Mouse (Mus musculus) gastrocnemius, postnatal 10 days (tissue): ENCODE measurements around the gene Map3k5. TPM values are rescaled to one million over a fixed set of nuclear protein-coding genes. Genes with fewer than 3 reads are reported as not detected.
A peak's percentile ranks its signal among the peaks of the same experiment; 100 is the strongest.

Experiments used
- DNase-seq: peaks from one replicate; pipeline ENCODE4 v3.0.0; 2021; ENCODE audit warnings: mixed read lengths
- total RNA-seq, 2 experiments: library from RNA; stranded (reverse); gene quantifications; 2 replicates each; pipeline ENCODE4 v1.2.3; 2021

Map3k5 gene
- total RNA-seq, 2 experiments from 2014 or later = 9.5 to 10.3 TPM

DNA sequence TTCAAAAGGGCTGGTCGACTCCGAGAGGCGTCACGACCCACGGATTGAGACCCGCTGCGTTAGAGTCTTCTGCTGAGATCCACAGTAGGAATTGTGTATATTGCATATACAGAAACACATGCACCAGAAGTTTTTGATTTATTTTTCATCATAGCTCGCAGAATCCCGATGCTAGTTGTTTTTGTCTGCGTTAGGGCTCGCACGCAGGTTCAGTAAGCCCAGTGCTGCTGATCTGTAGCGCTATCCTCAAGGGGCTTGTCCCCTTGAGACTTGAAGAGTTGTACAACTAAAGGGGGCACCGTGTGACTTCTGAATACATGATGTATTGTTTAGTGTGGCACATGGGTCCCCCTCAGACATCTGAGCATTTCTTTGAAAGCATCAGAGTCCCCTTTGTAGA lies 172.8 kb downstream of the Map3k5 start:
- no peak for DNase-seq

DNA sequence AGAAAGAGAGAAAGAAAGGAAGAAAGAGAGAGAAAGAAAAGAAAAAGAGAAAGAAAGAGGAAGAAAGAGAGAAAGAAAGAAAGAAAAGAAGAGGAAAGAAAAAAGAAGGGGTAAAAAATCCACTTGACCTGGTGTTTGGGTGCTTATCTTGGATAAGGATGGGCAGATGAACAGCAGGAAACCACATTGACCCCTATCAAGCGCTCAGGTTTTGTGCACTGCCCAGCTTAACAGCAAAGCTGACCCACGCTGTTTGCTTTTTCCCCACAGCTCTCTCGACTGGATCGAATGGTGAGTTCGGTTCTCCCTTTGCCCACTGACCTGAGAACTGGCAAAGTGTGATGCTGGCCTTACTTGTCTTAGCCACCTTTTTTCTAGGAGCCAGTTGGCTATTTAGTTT lies 177.2 kb downstream of the Map3k5 start:
- DNase-seq = no peak

DNA sequence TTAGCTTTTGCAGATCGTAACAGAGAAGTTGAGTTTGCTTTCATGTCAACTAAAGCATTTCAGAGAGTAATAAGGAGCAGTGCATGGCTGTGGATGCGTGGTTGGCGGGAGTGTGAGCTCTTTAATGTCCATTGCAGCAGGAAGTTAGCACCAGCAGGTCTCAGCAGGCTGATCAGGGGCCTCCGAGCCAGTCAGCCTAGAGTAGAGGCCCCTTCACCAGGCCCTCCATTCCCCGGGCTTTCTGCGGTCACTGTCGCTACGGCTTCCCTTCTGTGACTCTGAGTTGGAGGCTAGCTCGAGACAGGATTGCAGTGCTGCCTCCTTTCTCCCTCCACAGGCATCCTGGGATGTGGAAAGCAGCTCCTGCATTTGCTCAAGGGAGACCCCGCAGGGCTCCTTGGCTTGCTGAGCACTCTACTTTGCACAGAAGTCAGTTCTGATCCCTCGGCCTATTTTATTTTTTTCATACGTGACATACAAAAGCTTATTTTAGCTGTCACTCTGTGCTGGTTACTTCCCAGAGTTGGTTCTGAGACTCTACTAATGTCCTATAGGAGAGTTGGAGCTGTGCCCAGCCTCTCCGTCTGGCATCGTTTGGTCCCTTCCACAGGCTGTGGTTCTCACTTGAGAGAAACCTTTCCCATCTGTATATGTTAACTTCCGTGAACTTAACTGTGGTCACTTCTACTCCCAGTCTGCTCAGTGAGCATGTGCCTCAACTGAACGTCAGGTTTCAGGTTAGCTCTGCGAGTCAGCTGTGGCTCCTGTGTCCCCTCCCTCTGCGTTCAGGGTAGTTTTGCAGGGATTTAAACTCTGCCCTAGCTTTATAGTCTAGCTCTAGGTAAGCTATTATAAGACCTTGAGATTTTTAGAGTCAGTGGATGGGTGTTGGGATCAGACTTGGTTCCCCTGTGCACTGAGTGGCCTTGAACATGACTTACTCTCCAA lies 178.0 kb downstream of the Map3k5 start:
- no peak for DNase-seq

DNA sequence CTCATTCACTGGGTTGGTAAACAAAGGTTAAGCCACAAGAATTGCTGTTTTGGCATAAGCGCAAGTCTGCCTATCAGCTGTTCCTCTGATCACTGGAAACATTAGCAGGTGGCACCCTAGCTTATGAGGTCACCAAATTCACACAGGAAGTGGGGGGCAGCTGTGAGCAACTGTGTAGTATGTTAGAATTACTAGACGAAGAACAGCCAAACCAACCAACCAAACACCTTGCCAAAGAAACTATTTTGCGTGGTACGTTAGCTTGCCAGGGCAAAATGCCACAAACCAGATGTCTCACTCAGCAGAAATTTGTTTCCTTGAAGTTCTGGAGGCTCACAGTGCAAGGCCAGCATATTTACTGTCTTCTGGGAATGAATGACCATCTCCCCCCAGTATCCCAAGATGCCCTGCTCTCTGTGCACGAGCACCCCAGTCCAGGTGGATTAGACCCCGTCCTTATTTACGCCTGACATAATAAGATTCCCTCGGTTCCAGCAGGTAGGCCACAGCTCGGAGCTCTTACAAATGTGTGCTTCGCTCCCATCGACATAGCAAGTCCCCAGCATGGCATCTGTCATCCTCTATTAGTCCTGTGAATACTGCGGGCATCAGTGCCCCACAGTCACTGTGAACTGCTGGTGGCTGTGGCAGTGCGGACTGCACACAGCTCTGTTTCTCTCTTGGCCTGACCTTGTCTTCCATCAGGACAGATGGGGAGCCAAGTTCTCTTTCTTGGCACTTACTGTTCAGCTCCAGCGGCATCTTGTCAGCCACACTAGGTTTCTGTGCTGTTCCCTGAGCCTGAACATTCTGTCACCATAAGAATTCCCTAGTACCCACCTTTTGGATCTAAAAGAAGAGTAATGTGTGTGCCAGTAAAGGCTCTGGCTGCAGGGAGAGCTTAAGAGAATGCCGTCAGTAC lies 185.5 kb downstream of the Map3k5 start:
- DNase-seq = no peak

DNA sequence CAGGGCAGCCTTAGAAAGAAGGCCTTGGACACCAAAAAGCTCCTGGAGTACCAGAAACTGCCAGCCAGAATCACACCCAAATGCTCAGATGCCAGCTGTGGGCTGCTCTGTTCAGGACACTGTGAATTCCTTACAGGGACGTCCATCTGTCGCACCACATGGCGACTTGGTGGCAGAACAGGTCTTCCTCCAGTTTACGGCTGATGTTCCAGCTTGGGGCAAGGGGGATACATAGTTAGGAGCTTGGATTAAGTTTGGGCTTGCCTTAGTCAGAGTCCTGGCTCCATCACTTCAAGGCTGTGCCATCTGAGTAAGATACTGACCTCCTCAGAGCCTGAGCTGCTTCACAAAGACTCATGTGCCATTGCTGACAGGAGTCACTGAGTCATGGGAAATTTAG lies 187.7 kb downstream of the Map3k5 start:
- DNase-seq = no peak

DNA sequence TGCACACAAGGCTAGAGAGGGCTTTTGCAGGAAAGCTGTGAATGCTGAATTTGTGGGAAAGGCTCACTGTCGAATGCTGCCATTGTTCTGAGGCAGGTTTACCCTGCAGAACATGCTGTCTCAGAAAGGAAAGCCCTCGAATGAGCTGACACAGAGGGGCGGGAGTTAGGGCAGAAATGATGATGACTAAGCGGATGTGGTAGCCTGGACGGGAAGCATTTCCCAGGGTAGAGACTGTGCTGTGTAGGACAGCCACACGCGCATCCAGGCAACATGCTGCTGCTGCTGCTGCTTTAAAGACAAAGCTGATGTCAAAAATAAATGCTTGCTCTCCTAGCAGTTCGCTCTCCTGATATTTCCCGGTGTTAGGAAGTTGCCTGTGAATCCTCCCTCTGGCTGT lies 189.1 kb downstream of the Map3k5 start:
- no peak for DNase-seq

DNA sequence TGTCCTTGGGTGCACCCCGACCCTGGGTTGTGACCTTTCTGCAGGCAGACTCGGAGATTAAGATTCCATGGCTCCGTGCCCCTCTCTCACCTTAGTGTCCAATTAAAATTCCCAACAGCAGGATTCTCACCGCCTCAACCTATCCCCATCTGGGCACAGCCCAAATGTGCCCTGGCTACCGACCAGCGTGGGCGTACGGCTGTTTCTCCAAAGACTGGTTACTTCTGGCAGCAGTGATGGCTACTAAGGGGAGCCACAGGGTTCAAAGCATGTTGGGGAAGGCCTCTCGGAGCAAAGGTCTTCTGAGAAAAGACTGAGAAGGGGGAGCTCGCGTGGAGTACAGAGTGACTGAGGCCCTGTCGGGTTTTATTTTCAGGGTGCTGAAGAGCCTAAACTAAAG lies 190.3 kb downstream of the Map3k5 start:
- DNase-seq = no peak

DNA sequence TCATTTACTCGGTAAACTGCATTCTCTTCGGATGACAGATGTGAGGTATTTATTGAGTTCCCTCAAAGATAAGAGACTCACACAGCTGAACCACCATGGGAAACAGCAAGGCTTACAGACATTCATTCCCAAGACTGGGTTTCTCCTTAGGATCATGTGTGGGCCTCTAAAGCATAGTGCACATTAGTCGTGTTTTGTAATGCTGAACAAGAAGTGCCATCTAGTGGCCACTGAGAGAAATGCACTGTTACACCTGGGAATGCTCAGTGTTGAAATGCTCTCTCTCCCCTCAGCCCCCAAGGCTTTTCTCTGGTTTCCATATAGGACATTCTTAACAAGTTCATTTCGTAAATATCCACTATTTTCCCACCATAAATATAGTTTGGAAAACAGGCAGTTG lies 191.0 kb downstream of the Map3k5 start:
- DNase-seq = peak; percentile 36

DNA sequence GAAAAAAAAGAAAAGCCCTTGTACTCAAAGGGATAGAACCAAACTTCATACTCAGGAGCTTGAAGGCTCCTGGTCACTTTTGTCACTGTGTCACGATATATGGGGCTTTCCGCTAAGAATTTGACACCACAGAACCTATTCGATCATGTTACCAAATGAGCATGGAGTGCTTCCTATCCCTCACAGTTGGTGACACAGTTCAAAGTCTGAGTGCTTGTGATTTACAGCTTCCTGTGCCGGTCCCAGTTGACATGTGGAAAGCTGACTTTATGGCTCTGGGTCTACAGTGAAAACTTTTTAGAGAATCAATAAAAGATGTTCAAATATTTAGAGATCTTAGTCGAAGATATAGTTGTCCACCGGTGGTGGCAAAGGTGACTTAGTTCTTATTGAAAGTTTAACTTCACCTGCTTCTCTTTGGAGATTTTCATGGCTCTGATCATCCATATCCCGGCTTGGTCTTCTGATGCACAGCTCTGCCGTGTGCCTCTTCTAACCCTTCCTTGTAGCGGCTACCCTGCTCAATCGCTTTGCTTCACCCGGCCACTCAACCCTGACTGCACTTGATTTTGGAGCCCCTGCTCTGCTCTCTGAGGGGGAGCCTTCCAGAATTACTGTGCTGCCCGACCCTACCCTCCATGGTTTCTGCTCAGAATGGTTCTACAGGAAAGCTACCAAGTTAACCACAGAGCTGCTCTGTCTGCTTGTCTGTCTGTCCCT lies 198.8 kb downstream of the Map3k5 start:
- no peak for DNase-seq

DNA sequence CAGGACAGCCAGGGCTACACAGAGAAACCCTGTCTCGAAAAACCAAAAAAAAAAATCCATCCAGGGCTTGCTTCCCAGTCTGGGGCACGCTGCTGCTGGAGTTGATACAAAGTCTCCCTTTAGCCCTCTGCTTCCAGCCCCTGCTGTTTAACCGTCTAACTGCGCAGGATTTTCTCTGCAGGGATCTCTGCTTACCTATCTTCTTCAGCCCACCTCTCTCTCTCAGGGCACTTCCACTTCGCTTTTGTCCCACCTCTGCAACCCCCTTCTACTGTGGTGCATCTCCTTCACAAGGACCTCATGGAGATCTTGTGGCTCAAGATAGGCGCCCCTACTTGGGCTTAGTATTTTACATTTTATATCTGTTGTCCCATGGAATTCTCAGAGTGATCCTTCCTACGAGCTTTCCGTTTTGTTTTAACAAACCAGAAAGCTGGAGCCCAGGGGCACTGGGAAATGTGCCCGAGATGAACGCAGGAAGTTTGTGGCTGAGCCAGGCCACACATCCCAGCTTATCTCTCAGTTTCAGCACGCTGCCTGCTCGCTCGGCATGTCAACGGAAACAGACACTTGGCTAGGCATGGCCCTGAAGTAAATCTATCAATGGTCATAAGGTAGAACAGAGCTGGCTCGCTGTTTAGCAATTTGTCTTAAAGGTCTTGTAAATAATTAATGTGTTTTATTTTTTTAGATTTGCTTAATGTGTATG lies 201.2 kb downstream of the Map3k5 start:
- no peak for DNase-seq

DNA sequence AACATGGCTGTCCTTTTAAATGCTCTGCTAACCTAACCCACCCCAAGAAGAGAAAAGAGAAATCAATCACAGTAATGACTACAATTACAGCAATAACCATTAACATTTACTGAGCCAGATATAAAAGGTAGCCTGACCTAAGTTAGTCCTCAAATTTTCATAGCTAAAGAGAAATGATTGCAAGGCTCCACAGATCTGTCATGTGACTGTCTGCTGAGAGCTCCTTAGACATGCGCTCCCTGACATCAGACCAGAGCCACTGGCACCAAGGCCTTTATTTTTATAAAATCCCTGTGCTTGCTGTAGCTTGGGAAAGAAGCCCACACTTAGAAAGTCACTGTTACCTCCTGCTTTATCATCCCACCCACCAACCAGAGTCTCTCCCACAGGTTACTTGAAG lies 202.2 kb downstream of the Map3k5 start:
- DNase-seq = no peak

DNA sequence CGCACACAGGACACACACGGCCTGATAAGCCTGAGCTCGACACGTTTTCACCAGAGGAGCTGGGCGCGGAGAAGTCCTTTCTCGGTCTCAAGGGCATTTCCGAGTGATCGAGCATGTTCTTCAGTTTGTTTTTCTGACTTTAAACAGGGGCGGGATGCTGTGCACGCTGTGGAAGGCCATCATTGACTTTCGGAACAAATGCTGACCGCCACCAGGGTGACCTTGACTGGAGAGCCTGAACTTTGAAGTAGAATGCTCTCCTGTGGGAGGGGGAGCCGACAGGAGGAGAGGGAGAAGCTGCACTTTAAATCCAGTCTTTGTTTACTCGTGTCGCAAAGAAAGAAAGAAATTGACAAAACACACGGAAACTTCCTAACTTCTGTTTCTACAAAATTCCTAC lies 207.1 kb downstream of the Map3k5 start:
- no peak for DNase-seq

DNA sequence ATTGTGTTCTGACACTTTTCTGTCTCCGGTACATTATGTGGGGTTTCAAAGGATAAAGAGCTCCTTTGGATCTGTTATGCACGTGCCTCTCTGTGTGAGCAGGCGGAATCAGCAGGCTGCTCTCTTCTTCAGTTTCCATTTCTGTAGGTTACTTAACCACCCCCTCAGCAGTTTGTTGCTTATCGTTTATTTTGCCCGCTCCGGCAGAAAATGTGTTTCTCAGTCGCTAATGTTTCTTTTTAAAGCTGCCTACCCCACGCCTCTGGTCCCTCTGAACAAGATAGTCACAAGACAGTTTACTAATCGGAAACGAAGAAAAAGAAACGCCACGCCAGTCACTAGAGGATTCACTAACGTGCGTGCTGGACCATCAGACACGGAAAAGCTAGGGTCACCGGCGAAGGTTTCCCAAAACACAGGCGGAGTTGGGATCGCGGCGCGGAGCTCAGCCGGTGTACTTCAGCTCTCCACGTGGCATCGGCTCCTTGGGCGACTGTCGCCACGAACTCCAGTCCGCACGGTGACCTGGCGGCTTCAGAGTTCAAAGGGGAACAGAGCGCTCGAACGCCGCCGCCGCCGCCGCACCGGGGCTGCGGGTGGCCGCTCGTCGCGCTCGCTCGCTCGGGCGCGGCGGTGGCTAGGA lies 214.0 kb downstream of the Map3k5 start, which contains the start of gene Map7:
Map7 (plus strand) TSS at position 342 of the 643 bp plus-strand sequence.
- DNase-seq = peak; percentile 14

DNA sequence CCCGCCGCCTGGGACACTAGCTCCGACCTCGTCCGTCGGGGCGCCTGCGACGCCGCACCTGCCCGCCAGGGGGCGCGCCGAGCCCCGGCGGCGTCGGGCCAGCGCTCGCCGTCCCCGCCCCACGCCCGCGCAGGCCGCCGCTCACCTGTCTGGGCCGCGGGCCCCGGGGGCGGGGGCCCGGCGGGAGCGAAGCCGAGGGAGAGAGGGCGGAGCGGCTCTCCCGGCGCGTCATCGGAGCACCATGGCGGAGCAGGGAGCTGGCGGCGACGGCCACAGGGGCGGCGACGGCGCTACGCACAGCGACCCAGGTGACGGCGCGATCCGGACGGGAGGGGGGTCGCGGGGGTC lies 214.5 kb downstream of the Map3k5 start:
- no peak for DNase-seq

DNA sequence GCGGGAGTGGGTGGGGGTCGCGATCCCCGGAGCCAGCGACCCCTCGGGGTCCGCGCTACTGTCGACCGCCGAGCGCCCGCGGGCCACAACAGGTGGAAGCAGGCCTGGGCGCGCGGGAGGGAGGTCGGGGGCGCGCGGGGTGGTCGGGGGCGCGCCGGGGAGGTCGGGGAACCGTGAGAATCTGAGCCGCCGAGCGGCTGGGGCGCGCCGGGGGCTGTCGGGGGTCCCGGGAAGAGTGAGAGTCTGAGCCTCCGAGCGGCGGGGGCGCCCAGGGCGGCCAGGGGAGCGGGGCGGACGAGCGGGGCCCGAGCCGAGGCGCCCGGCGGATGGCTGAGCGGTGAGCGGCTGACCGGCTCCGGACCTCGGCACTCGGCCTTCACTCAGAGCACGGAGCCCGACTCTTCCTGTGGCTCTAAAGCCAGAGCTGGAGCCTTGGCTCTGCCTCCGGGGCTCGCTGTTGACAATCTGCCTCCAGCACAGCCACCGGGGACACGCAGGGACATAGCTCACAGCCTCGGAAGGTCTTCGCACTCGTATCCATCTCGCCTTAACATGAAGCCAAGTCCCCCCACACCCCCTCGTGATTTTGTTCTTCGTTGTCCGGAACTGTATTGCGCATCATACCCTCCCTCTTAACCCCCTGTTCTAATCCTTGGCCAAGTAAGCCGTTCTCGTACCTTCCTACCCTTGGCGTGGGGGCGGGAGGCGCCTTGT lies 215.0 kb downstream of the Map3k5 start:
- DNase-seq = peak; percentile 48

DNA sequence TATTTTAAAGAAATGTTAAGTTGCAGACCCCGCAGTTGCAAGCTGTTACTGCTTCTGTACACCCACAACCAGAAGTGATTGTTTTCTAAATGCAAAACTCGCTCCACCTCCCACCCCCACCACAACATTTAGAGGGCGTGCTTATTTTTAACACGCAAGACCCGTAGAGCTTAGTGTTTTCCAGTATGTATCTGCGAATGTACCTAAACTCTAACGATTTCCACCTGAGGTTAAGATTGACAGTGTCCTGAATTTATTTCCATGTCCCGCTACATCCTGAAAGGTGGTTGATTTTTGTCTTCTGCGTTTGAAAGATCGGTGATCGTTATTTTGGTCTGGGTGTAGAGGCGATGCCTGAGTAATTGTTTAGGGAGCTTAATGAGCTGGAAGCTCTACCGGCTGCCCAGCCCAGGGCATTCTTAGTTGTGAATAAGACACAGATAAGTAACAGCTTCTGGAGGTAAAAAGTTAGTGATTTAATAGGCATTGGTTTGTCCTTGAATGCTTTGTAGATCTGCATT lies 215.6 kb downstream of the Map3k5 start:
- no peak for DNase-seq

DNA sequence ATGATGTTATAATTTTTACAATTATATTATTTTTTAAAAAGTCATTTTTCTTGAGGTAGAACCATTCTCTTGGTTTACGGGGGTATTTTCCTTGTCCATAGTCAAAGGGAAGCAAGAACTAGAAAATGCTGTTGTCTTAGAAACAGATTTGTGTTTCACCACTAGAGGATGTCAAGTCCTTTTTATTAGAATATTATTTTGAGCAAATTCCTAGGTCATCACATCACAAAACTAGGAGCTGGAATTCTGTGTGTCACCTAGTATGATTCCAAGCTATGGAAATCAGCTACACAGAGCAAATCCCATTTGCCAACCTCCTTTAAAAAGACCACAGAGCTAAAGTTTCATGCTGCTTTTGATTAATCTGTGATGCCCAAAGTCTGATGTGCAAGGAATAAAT lies 217.9 kb downstream of the Map3k5 start:
- DNase-seq = no peak

DNA sequence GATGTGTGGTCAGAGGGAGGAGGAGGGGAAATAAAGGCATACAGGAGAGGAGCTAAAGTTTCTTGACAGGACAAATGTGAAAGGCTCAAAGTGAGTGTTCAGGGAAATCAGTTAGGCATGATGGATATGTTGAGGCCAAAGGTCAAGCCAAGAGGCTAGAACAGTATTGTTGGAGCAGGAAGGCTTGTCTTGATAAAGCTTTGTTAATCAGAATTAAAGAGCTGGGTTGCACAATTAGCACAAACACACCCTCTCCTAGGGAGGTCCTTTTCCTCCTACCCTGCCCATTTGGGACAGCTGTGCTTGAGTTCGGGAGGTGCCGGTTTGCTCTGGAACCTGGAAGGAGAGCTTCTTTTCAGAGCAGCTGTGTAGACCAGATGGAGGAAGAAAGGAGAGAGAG lies 219.2 kb downstream of the Map3k5 start:
- DNase-seq = no peak

DNA sequence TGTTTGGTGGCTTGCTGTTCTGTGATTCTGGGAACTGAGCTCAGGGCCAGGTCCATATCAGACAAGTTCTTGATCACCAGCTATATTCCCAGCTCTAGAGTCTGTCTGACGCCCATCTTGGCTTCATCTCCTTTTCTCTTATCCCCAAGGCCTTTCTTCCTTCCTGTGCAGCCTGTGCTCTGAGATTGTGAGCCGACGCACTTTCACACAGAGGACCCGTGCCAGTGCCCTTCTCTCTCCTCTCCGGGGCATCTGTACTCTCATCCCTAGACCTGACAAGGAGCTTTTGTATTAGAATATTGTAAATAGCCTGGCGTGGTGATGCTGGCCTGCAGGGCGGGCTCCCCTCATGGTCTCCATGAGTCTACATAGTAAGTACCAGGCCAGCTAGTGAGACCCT lies 221.1 kb downstream of the Map3k5 start:
- no peak for DNase-seq

DNA sequence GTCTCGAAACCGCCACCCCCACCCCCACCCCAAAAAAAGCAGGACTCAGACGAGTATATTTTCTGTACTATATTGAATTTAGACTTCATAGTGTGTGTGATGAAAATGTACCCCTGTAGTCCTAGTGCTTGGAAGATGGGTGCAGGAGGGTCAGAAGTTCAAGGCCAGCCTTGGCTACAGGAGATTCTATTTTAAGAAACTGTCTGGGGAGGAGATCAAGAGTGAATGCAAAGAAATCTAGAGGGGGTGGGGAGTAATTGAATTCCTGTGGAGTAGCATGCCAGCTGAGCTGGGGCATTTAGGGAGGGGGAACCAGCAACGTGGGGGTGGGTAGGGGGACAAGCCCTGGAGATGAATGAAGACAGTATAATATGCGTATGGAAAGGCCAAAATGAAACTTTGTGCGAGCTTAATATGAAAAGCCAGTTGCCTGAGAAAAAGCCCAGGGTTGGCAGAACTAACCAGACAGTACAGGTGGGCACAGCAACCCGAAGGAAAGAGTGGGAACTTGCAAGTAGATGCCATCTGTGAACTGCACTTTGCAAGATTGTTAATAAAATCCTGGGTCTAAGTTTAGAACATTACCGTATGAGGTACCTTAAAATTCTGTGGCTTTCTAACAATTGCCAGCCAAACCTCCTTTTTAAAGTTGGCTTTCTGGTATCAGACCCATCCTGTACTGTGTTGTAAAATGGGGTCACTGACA lies 222.9 kb downstream of the Map3k5 start:
- no peak for DNase-seq
